Mouse (Mus musculus) ES-Bruce4 (cell line): ENCODE results near the gene Neurl2.

Experiments
- CTCF ChIP-seq: IDR thresholded peaks from one replicate; pipeline ENCODE4 v1.8.1; 2011; ENCODE audit warnings: low read depth, low read length
- POLR2A ChIP-seq: IDR thresholded peaks from one replicate; pipeline ENCODE4 v1.8.1; 2011; ENCODE audit warnings: low read length; ENCODE audit not compliant: insufficient read depth

GRCm38 (mm10) chr2:164829090-164829489 is 4.2 kb downstream of the Neurl2 start:
- TF ChIP-seq CTCF (no peak), POLR2A (no peak)
